Mouse (Mus musculus) embryonic facial prominence, embryonic 13.5 days (tissue): ENCODE results near the gene Mrps18a. TPM values are rescaled to one million over a fixed set of nuclear protein-coding genes. Genes with fewer than 3 reads are reported as not detected.

Source experiments
- ATAC-seq: fragments of 200-750 bp; cut with Nextera tagmentation; 2 replicates; pipeline ENCODE4 v1.8.0; 2017; ENCODE audit warnings: low read depth; ENCODE audit not compliant: insufficient number of reproducible peaks, insufficient read depth, low FRiP score, low TSS enrichment
- H3K27ac ChIP-seq: fragments of 300-500 bp; sonication (generic); 2 replicates; pipeline ENCODE4 v1.5.1; 2015; ENCODE audit warnings: moderate library complexity, mild to moderate bottlenecking, inconsistent platforms
- H3K27me3 ChIP-seq: fragments of 300-500 bp; sonication (generic); 2 replicates; pipeline ENCODE4 v1.6.1; 2015; ENCODE audit warnings: mild to moderate bottlenecking, inconsistent platforms
- H3K36me3 ChIP-seq: fragments of 300-500 bp; sonication (generic); 2 replicates; pipeline ENCODE4 v1.6.1; 2015; ENCODE audit warnings: mild to moderate bottlenecking, inconsistent platforms
- H3K4me1 ChIP-seq: fragments of 300-500 bp; sonication (generic); 2 replicates; pipeline ENCODE4 v1.6.1; 2015; ENCODE audit warnings: inconsistent platforms
- H3K4me2 ChIP-seq: fragments of 300-500 bp; sonication (generic); 2 replicates; pipeline ENCODE4 v1.6.1; 2015; ENCODE audit warnings: moderate library complexity, mild to moderate bottlenecking, inconsistent platforms
- H3K4me3 ChIP-seq: fragments of 300-500 bp; sonication (generic); 2 replicates; pipeline ENCODE4 v1.5.1; 2015; ENCODE audit warnings: mild to moderate bottlenecking, inconsistent platforms
- H3K9ac ChIP-seq: fragments of 300-500 bp; sonication (generic); 2 replicates; pipeline ENCODE4 v1.6.1; 2015; ENCODE audit warnings: mild to moderate bottlenecking, inconsistent platforms
- H3K9me3 ChIP-seq: fragments of 300-500 bp; sonication (generic); 2 replicates; pipeline ENCODE4 v1.6.1; 2016; ENCODE audit warnings: inconsistent platforms
- WGBS: fragments of 180-500 bp; shearing (Covaris S2); methylation state at CpG from one replicate; pipeline ENCODE4 v1.1.7; 2015; ENCODE audit warnings: mixed read lengths; 5-methylcytosine and 5-hydroxymethylcytosine counted together
- polyA plus RNA-seq: library from polyadenylated mRNA; unstranded; fragments of >200 nt; fragmentation: Nextera tagmentation; extraction: Ambion mirVana; gene quantifications from 2 replicates; pipeline ENCODE4 v1.2.1, GENCODE M21; 2015

Mrps18a gene
- polyA plus RNA-seq: 126 and 152 TPM in 2 replicates

GRCm38 (mm10) chr17:46110402-46111289 is at the start of gene Mrps18a:
Mrps18a (plus strand) TSS chr17:46110986.
- WGBS: 5% methylated on average over 38 of the region's 38 CpGs
- Histone ChIP-seq H3K9ac (peak within 1 kb of the TSS; percentile 83), H3K4me1 (peaks cover 28% of the 10 kb centered on the region), H3K4me2 (peak within 1 kb of the TSS; percentile 86), H3K27me3 (peaks cover 6% of the 10 kb centered on the region; the same call in 1 of the 2 replicates), H3K36me3 (no peaks in the 10 kb centered on the region), H3K4me3 (peak within 1 kb of the TSS; percentile 88), H3K9me3 (no peaks in the 10 kb centered on the region), H3K27ac (peak within 1 kb of the TSS; percentile 75; the same call in 1 of the 2 replicates)
- ATAC-seq: peak; percentile 71

- peak; percentile 78 for ATAC-seq
- H3K9me3 ChIP-seq: no peaks in the 10 kb centered on the region
- peak overlapping the region; percentile 15; the same call in 1 of the 2 replicates for H3K4me2 ChIP-seq
- H3K9ac ChIP-seq: peak overlapping the region; percentile 40; the same call in 1 of the 2 replicates
- H3K36me3 ChIP-seq: no peaks in the 10 kb centered on the region
- H3K4me3 ChIP-seq: no peak overlapping the region
- H3K27me3 ChIP-seq: no peaks in the 10 kb centered on the region
- H3K27ac ChIP-seq: 0 out of 2 replicates have a peak overlapping the region, but pooled peaks have one; percentile 3
- WGBS: 28% methylated on average over 10 of the region's 10 CpGs
- peaks cover 20% of the 10 kb centered on the region for H3K4me1 ChIP-seq
These were observed 47.4 kb upstream of the Mrps18a start for GRCm38 (mm10) chr17:46063283-46063973.

GRCm38 (mm10) chr17:46063974-46064312 is 46.8 kb upstream of the Mrps18a start:
- H3K9ac ChIP-seq: no peak overlapping the region
- WGBS: 51% methylated on average over 6 of the region's 6 CpGs
- no peak overlapping the region for H3K27ac ChIP-seq
- no peaks in the 10 kb centered on the region for H3K27me3 ChIP-seq
- no peak overlapping the region for H3K4me3 ChIP-seq
- 0 out of 2 replicates have a peak overlapping the region, but pooled peaks have one; percentile 15 for H3K4me2 ChIP-seq
- H3K36me3 ChIP-seq: no peaks in the 10 kb centered on the region
- peaks cover 20% of the 10 kb centered on the region for H3K4me1 ChIP-seq
- no peak for ATAC-seq
- H3K9me3 ChIP-seq: no peaks in the 10 kb centered on the region

- ATAC-seq: no peak
- peaks cover 33% of the 10 kb centered on the region for H3K4me1 ChIP-seq
- no peak overlapping the region for H3K27ac ChIP-seq
- H3K27me3 ChIP-seq: no peaks in the 10 kb centered on the region
- H3K36me3 ChIP-seq: no peaks in the 10 kb centered on the region
- no peak overlapping the region for H3K9ac ChIP-seq
- H3K4me3 ChIP-seq: no peak overlapping the region
- H3K9me3 ChIP-seq: no peaks in the 10 kb centered on the region
- 70% methylated on average over 9 of the region's 9 CpGs for WGBS
- H3K4me2 ChIP-seq: no peak overlapping the region
These were observed 40.7 kb upstream of the Mrps18a start for GRCm38 (mm10) chr17:46070046-46070445.

- H3K36me3 ChIP-seq: no peaks in the 10 kb centered on the region
- no peak overlapping the region for H3K27ac ChIP-seq
- H3K4me3 ChIP-seq: no peak overlapping the region
- no peaks in the 10 kb centered on the region for H3K9me3 ChIP-seq
- no peak for ATAC-seq
- 83% methylated on average over 3 of the region's 3 CpGs for WGBS
- H3K27me3 ChIP-seq: no peaks in the 10 kb centered on the region
- H3K9ac ChIP-seq: no peak overlapping the region
- peaks cover 37% of the 10 kb centered on the region for H3K4me1 ChIP-seq
- no peak overlapping the region for H3K4me2 ChIP-seq
These were observed 39.3 kb upstream of the Mrps18a start for GRCm38 (mm10) chr17:46071531-46071930.

- H3K4me3 ChIP-seq: peak overlapping the region; percentile 25
- H3K4me2 ChIP-seq: peak overlapping the region; percentile 58
- no peaks in the 10 kb centered on the region for H3K27me3 ChIP-seq
- H3K36me3 ChIP-seq: no peaks in the 10 kb centered on the region
- peak overlapping the region; percentile 78 for H3K27ac ChIP-seq
- peak overlapping the region; percentile 32; the same call in 1 of the 2 replicates for H3K9ac ChIP-seq
- ATAC-seq: peak; percentile 90
- 13% methylated on average over 23 of the region's 23 CpGs for WGBS
- H3K9me3 ChIP-seq: no peaks in the 10 kb centered on the region
- peaks cover 37% of the 10 kb centered on the region for H3K4me1 ChIP-seq
These were observed 37.0 kb upstream of the Mrps18a start for GRCm38 (mm10) chr17:46073730-46074301.

- peak overlapping the region; percentile 58 for H3K4me2 ChIP-seq
- WGBS: 35% methylated on average over 7 of the region's 7 CpGs
- H3K4me3 ChIP-seq: peak overlapping the region; percentile 25; the same call in 1 of the 2 replicates
- no peak for ATAC-seq
- peaks cover 37% of the 10 kb centered on the region for H3K4me1 ChIP-seq
- 0 out of 2 replicates have a peak overlapping the region, but pooled peaks have one; percentile 32 for H3K9ac ChIP-seq
- peak overlapping the region; percentile 78 for H3K27ac ChIP-seq
- no peaks in the 10 kb centered on the region for H3K36me3 ChIP-seq
- no peaks in the 10 kb centered on the region for H3K9me3 ChIP-seq
- no peaks in the 10 kb centered on the region for H3K27me3 ChIP-seq
These were observed 36.2 kb upstream of the Mrps18a start for GRCm38 (mm10) chr17:46074398-46075115.

GRCm38 (mm10) chr17:46075116-46075485 is 35.7 kb upstream of the Mrps18a start:
- ATAC-seq: no peak
- H3K9me3 ChIP-seq: no peaks in the 10 kb centered on the region
- no peaks in the 10 kb centered on the region for H3K27me3 ChIP-seq
- no peak overlapping the region for H3K27ac ChIP-seq
- 49% methylated on average over 3 of the region's 3 CpGs for WGBS
- peaks cover 38% of the 10 kb centered on the region for H3K4me1 ChIP-seq
- no peak overlapping the region for H3K9ac ChIP-seq
- no peaks in the 10 kb centered on the region for H3K36me3 ChIP-seq
- no peak overlapping the region for H3K4me3 ChIP-seq
- H3K4me2 ChIP-seq: no peak overlapping the region

- Histone ChIP-seq H3K4me3 (no peak overlapping the region), H3K4me2 (no peak overlapping the region), H3K4me1 (peaks cover 44% of the 10 kb centered on the region), H3K9ac (no peak overlapping the region), H3K27me3 (no peaks in the 10 kb centered on the region), H3K27ac (no peak overlapping the region), H3K36me3 (no peaks in the 10 kb centered on the region), H3K9me3 (no peaks in the 10 kb centered on the region)
- ATAC-seq: no peak
- WGBS: 73% methylated on average over 5 of the region's 5 CpGs
These were observed 35.1 kb upstream of the Mrps18a start for GRCm38 (mm10) chr17:46075551-46076259.

- 45% methylated on average over 1 of the region's 1 CpGs for WGBS
- Histone ChIP-seq H3K27me3 (no peaks in the 10 kb centered on the region), H3K4me3 (no peak overlapping the region), H3K9ac (no peak overlapping the region), H3K4me1 (peaks cover 49% of the 10 kb centered on the region), H3K27ac (no peak overlapping the region), H3K36me3 (no peaks in the 10 kb centered on the region), H3K9me3 (no peaks in the 10 kb centered on the region), H3K4me2 (no peak overlapping the region)
- ATAC-seq: no peak
These were observed 34.6 kb upstream of the Mrps18a start for GRCm38 (mm10) chr17:46076260-46076551.
